Comparison of ENCODE assay signal across 9 mouse cellular contexts in genomic region chr2:180045283-180045682, GRCm38 (mm10). TPM values are rescaled to one million over a fixed set of nuclear protein-coding genes. Genes with fewer than 3 reads are reported as not detected.
DNase-seq lines count a peak whose midpoint lies in the region; ATAC-seq and TF ChIP-seq lines count a peak whose summit lies in the region.
"Had no signal": no experiment of that assay in that cellular context is flagged by ENCODE, and none has a peak within 500 bp of the region (broad histone marks: within the 10 kb centered on the region; RNA-seq: fewer than 3 reads in every experiment).

No protein-coding gene starts in this region.

- no peaks in the 10 kb centered on the region for H3K27me3 ChIP-seq in heart, adult 2 months (ENCODE audit: control insufficient read depth, insufficient read depth, low read length)
- no peaks in the 10 kb centered on the region for H3K27me3 ChIP-seq in heart, embryonic 10.5 days (ENCODE audit: insufficient read depth, poor library complexity, severe bottlenecking)
- peaks cover 8% of the 10 kb centered on the region; the same call in 1 of the 2 replicates for H3K27me3 ChIP-seq in liver, embryonic 13.5 days
- H3K27me3 ChIP-seq: hindbrain, embryonic 15.5 days had no signal

- peak in 1 of 2 experiments; percentile 46 for DNase-seq in heart, adult 2 months
- no peak for DNase-seq in heart, embryonic 10.5 days (ENCODE audit: low spot score)
- peak; percentile 26 to 61 for DNase-seq in spleen, postnatal 36 days (ENCODE audit: low spot score in 2 of 2)
- DNase-seq in spleen, adult 18-20 months = no peak
- peak; percentile 53 for DNase-seq in brain, embryonic 14.5 days (ENCODE audit: low read depth)
- peak; percentile 24 for DNase-seq in liver, embryonic 13.5 days
- peak; percentile 56 for DNase-seq in thymus, postnatal 14 days
- DNase-seq in urinary bladder, postnatal 10 days (ENCODE audit: low spot score) = no peak

- no peak for TF ChIP-seq POLR2A in heart, adult 2 months (IDR thresholded peaks at IDR 0.05; ENCODE audit: insufficient read depth, low read depth, low read length)
- TF ChIP-seq POLR2A in brain, embryonic 14.5 days (IDR thresholded peaks at IDR 0.05; ENCODE audit: borderline replicate concordance, extremely low read depth, insufficient read depth, insufficient read length, poor library complexity, severe bottlenecking) = no peak

- no peak overlapping the region for H3K27ac ChIP-seq in heart, adult 2 months
- H3K27ac ChIP-seq in heart, embryonic 10.5 days = no peak overlapping the region
- H3K27ac ChIP-seq in liver, embryonic 13.5 days = no peak overlapping the region
- H3K27ac ChIP-seq: hindbrain, embryonic 15.5 days had no signal

- H3K4me1 ChIP-seq in heart, adult 2 months (ENCODE audit: control insufficient read depth, insufficient read depth, low read length) = peaks cover 6% of the 10 kb centered on the region
- peaks cover 20% of the 10 kb centered on the region for H3K4me1 ChIP-seq in heart, embryonic 10.5 days
- H3K4me1 ChIP-seq in liver, embryonic 13.5 days (replicated peaks) = peaks cover 30% of the 10 kb centered on the region

- ATAC-seq in liver, embryonic 13.5 days (ENCODE audit: low read depth) = no peak

- peak; percentile 82 for TF ChIP-seq CTCF in heart, adult 2 months (IDR thresholded peaks at IDR 0.05)
- TF ChIP-seq CTCF in brain, embryonic 14.5 days (IDR thresholded peaks at IDR 0.05; ENCODE audit: borderline replicate concordance, extremely low read depth, insufficient read depth, insufficient read length) = peak; percentile 53; the same call in 1 of the 2 replicates

- H3K9ac ChIP-seq in heart, adult 2 months (ENCODE audit: low read depth, low read length) = no peak overlapping the region
- no peak overlapping the region for H3K9ac ChIP-seq in liver, embryonic 13.5 days
- H3K9ac ChIP-seq: hindbrain, embryonic 15.5 days had no signal

- intact Hi-C loops in heart, adult 2 months (cut with DNase I) = loop anchor here (1.0 to 5.0 kb wide), 2 partner anchors 128 to 212 kb away; partner anchors contain the start of gene Rps21

- no peaks in the 10 kb centered on the region for H3K36me3 ChIP-seq in heart, adult 2 months (ENCODE audit: control insufficient read depth, insufficient read depth, low read length)
- peaks cover 7% of the 10 kb centered on the region; the same call in 1 of the 2 replicates for H3K36me3 ChIP-seq in heart, embryonic 10.5 days
- H3K36me3 ChIP-seq in liver, embryonic 13.5 days = no peaks in the 10 kb centered on the region

- TF ChIP-seq EP300 in heart, adult 2 months (IDR thresholded peaks at IDR 0.05; ENCODE audit: insufficient read depth, low read depth, low read length) = no peak

- H3K79me2 ChIP-seq in heart, adult 2 months (replicated peaks; ENCODE audit: control insufficient read depth, insufficient read depth, low read length) = peaks cover 6% of the 10 kb centered on the region

- WGBS in heart, adult 2 months = 25% methylated on average over 4 of the region's 4 CpGs
- WGBS in heart, embryonic 10.5 days = 47% methylated on average over 4 of the region's 4 CpGs
- 42% methylated on average over 4 of the region's 4 CpGs for WGBS in liver, embryonic 13.5 days (ENCODE audit: insufficient replicate concordance)

- H3K4me3 ChIP-seq in heart, adult 2 months = no peak overlapping the region
- H3K4me3 ChIP-seq in heart, embryonic 10.5 days = no peak overlapping the region
- H3K4me3 ChIP-seq in liver, embryonic 13.5 days (replicated peaks) = no peak overlapping the region
- H3K4me3 ChIP-seq: hindbrain, embryonic 15.5 days had no signal

- H3K9me3 ChIP-seq in heart, embryonic 10.5 days = no peaks in the 10 kb centered on the region
- no peaks in the 10 kb centered on the region for H3K9me3 ChIP-seq in liver, embryonic 13.5 days (replicated peaks)
- H3K9me3 ChIP-seq: hindbrain, embryonic 15.5 days had no signal

- no peak overlapping the region for H3K4me2 ChIP-seq in liver, embryonic 13.5 days
- H3K4me2 ChIP-seq: hindbrain, embryonic 15.5 days had no signal

RNA-seq across cellular contexts. Expression of gene Ss18l1, which starts 3.0 kb away (rescaled TPM):
- 1 to 10 TPM; 1.9 to 2.0 TPM for total RNA-seq in heart, adult 2 months (2021)
- polyA plus RNA-seq in heart, adult 2 months (2012; rRNA removed) = 3.8 and 5.2 TPM in 2 replicates
- 3.5 and 4.4 TPM in 2 replicates for polyA plus RNA-seq in heart, embryonic 10.5 days (2016; fragmentation: Nextera tagmentation; extraction: Ambion mirVana)
- polyA plus RNA-seq in brain, embryonic 14.5 days (2012; rRNA removed) = 50.2 and 73.1 TPM in 2 replicates
- polyA plus RNA-seq in liver, embryonic 13.5 days (2015; fragmentation: Nextera tagmentation; extraction: Ambion mirVana) = 0.77 and 0.87 TPM in 2 replicates

RNA-seq across cellular contexts. Expression of gene Psma7, which starts 3.0 kb away (rescaled TPM):
- 100 to 1,000 TPM; 140 to 162 TPM for total RNA-seq in heart, adult 2 months (2021)
- 134 and 139 TPM in 2 replicates for polyA plus RNA-seq in heart, adult 2 months (2012; rRNA removed)
- polyA plus RNA-seq in heart, embryonic 10.5 days (2016; fragmentation: Nextera tagmentation; extraction: Ambion mirVana) = 567 and 701 TPM in 2 replicates
- 324 and 394 TPM in 2 replicates for polyA plus RNA-seq in brain, embryonic 14.5 days (2012; rRNA removed)
- 423 and 429 TPM in 2 replicates for polyA plus RNA-seq in liver, embryonic 13.5 days (2015; fragmentation: Nextera tagmentation; extraction: Ambion mirVana)

RNA-seq across cellular contexts. Expression of gene Lsm14b, which starts 20.5 kb away (rescaled TPM):
- 10 to 100 TPM; 60.1 to 71.4 TPM for total RNA-seq in heart, adult 2 months (2021)
- 41.2 and 47.6 TPM in 2 replicates for polyA plus RNA-seq in heart, adult 2 months (2012; rRNA removed)
- polyA plus RNA-seq in heart, embryonic 10.5 days (2016; fragmentation: Nextera tagmentation; extraction: Ambion mirVana) = 4.0 and 4.9 TPM in 2 replicates
- 177 TPM in 2 replicates for polyA plus RNA-seq in brain, embryonic 14.5 days (2012; rRNA removed)
- 2.0 and 2.1 TPM in 2 replicates for polyA plus RNA-seq in liver, embryonic 13.5 days (2015; fragmentation: Nextera tagmentation; extraction: Ambion mirVana)

RNA-seq across cellular contexts. Expression of gene Mtg2, which starts 25.1 kb away (rescaled TPM):
- total RNA-seq in heart, adult 2 months (2021) = 10 to 100 TPM; 27.1 to 30.8 TPM
- 23.2 and 32.0 TPM in 2 replicates for polyA plus RNA-seq in heart, adult 2 months (2012; rRNA removed)
- 28.2 and 29.7 TPM in 2 replicates for polyA plus RNA-seq in heart, embryonic 10.5 days (2016; fragmentation: Nextera tagmentation; extraction: Ambion mirVana)
- polyA plus RNA-seq in brain, embryonic 14.5 days (2012; rRNA removed) = 36.3 and 39.7 TPM in 2 replicates
- polyA plus RNA-seq in liver, embryonic 13.5 days (2015; fragmentation: Nextera tagmentation; extraction: Ambion mirVana) = 14.7 and 15.2 TPM in 2 replicates

RNA-seq across cellular contexts. Expression of gene Hrh3, which starts 59.0 kb away (rescaled TPM):
- total RNA-seq in heart, adult 2 months (2021) = under 1 TPM in 1 of 2 experiments, not detected in 1; 0.21 TPM
- 0.06 TPM in 1 of 2 replicates, not detected in the other for polyA plus RNA-seq in heart, adult 2 months (2012; rRNA removed)
- polyA plus RNA-seq in heart, embryonic 10.5 days (2016; fragmentation: Nextera tagmentation; extraction: Ambion mirVana) = 0.10 TPM in 1 of 2 replicates, not detected in the other
- 10.8 and 11.0 TPM in 2 replicates for polyA plus RNA-seq in brain, embryonic 14.5 days (2012; rRNA removed)
- polyA plus RNA-seq in liver, embryonic 13.5 days (2015; fragmentation: Nextera tagmentation; extraction: Ambion mirVana) = not detected in 2 replicates

Comparison
In these comparisons a context has a peak if more than half of its experiments do, and no peak if none do; other contexts are left out.
1. DNase-seq: peak in spleen, postnatal 36 days (2 of 2), brain, embryonic 14.5 days (single experiment), liver, embryonic 13.5 days (single experiment) and thymus, postnatal 14 days (single experiment); none in heart, embryonic 10.5 days (single experiment), spleen, adult 18-20 months (0 of 2) and urinary bladder, postnatal 10 days (single experiment).